Mouse (Mus musculus) lung, embryonic 14.5 days (tissue): ENCODE measurements around the gene D13Ertd608e. TPM values are rescaled to one million over a fixed set of nuclear protein-coding genes. Genes with fewer than 3 reads are reported as not detected.
A peak's percentile ranks its signal among the peaks of the same experiment; 100 is the strongest.
"Not testable (repeated sequence)": the region's sequence is repeated elsewhere in the genome, so short reads cannot be mapped to it uniquely, and the experiment has no call there.

Experiments
- ATAC-seq: fragments of 200-750 bp; cut with Nextera tagmentation; 2 replicates; pipeline ENCODE4 v1.8.0; 2017; ENCODE audit warnings: mild to moderate bottlenecking, moderate TSS enrichment, moderate library complexity; ENCODE audit not compliant: insufficient read depth
- DNase-seq: peaks from one replicate; pipeline ENCODE4 v3.0.0-alpha.2; 2015
- H3K27ac ChIP-seq: fragments of 300-500 bp; sonication (generic); 2 replicates; pipeline ENCODE4 v1.5.1; 2014; ENCODE audit warnings: low read depth, mild to moderate bottlenecking, moderate library complexity
- H3K27me3 ChIP-seq: fragments of 300-500 bp; sonication (generic); 2 replicates; pipeline ENCODE4 v1.6.1; 2014; ENCODE audit warnings: low read length, control low read depth; ENCODE audit not compliant: insufficient read depth
- H3K36me3 ChIP-seq: fragments of 300-500 bp; sonication (generic); 2 replicates; pipeline ENCODE4 v1.6.1; 2014; ENCODE audit warnings: control low read depth; ENCODE audit not compliant: insufficient read depth
- H3K4me1 ChIP-seq: fragments of 300-500 bp; sonication (generic); 2 replicates; pipeline ENCODE4 v1.6.1; 2014; ENCODE audit warnings: antibody characterized with exemption, control low read depth; ENCODE audit not compliant: insufficient read depth
- H3K4me2 ChIP-seq: fragments of 300-500 bp; sonication (generic); 2 replicates; pipeline ENCODE4 v1.6.1; 2014; ENCODE audit warnings: mild to moderate bottlenecking
- H3K4me3 ChIP-seq: fragments of 300-500 bp; sonication (generic); 2 replicates; pipeline ENCODE4 v1.5.1; 2014; ENCODE audit warnings: low read depth, low read length
- H3K9ac ChIP-seq: fragments of 300-500 bp; sonication (generic); 2 replicates; pipeline ENCODE4 v1.6.1; 2014
- H3K9me3 ChIP-seq: fragments of 300-500 bp; sonication (generic); 2 replicates; pipeline ENCODE4 v1.6.1; 2016; ENCODE audit warnings: low read depth, low read length, control low read depth
- CTCF ChIP-seq: IDR thresholded peaks from 2 replicates; pipeline ENCODE4 v1.5.1; 2016; ENCODE audit warnings: antibody characterized with exemption, low read depth
- WGBS: fragments of 180-500 bp; shearing (Covaris S2); extraction: QIAGEN DNeasy Blood & Tissue Kit; methylation state at CpG from one replicate; pipeline ENCODE4 v1.1.7; 2014; 5-methylcytosine and 5-hydroxymethylcytosine counted together
- polyA plus RNA-seq: library from polyadenylated mRNA; unstranded; fragments of >200 nt; fragmentation: Nextera tagmentation; extraction: Ambion mirVana; gene quantifications from 2 replicates; pipeline ENCODE4 v1.2.1, GENCODE M21; 2014

Gene D13Ertd608e
- polyA plus RNA-seq, 1 experiment from 2014 or later = not detected

GRCm38 (mm10) chr13:119808937-119809336 is 26.9 kb upstream of the D13Ertd608e start:
- Histone ChIP-seq H3K4me2 (no peak overlapping the region), H3K9ac (no peak overlapping the region), H3K27ac (no peak overlapping the region), H3K36me3 (no peaks in the 10 kb centered on the region), H3K4me3 (no peak overlapping the region), H3K4me1 (no peaks in the 10 kb centered on the region), H3K27me3 (no peaks in the 10 kb centered on the region), H3K9me3 (no peaks in the 10 kb centered on the region)
- 83% methylated on average over 2 of the region's 2 CpGs for WGBS
- no peak for DNase-seq
- ATAC-seq = no peak
- no peak for TF ChIP-seq CTCF

- 78% methylated on average over 9 of the region's 9 CpGs for WGBS
These were observed 25.8 kb upstream of the D13Ertd608e start for GRCm38 (mm10) chr13:119810031-119810430.

GRCm38 (mm10) chr13:119816798-119817197 is 19.0 kb upstream of the D13Ertd608e start:
- Histone ChIP-seq H3K4me3 (no peak overlapping the region), H3K27me3 (no peaks in the 10 kb centered on the region), H3K9ac (no peak overlapping the region), H3K4me2 (no peak overlapping the region), H3K9me3 (no peaks in the 10 kb centered on the region), H3K4me1 (no peaks in the 10 kb centered on the region), H3K36me3 (no peaks in the 10 kb centered on the region), H3K27ac (no peak overlapping the region)
- TF ChIP-seq CTCF = no peak
- WGBS = 29% methylated on average over 8 of the region's 8 CpGs
- DNase-seq (no peak), ATAC-seq (peak; percentile 69; the same call in 1 of the 2 replicates)

More at GRCm38 (mm10) chr13:119810031-119810430, 25.8 kb upstream of the D13Ertd608e start:
- DNase-seq (no peak), ATAC-seq (no peak)
- no peak overlapping the region for H3K4me2 ChIP-seq
- H3K4me3 ChIP-seq = no peak overlapping the region
- H3K27me3 ChIP-seq = no peaks in the 10 kb centered on the region
- TF ChIP-seq CTCF = no peak
- H3K27ac ChIP-seq = no peak overlapping the region
- no peaks in the 10 kb centered on the region for H3K4me1 ChIP-seq
- H3K36me3 ChIP-seq = no peaks in the 10 kb centered on the region
- no peak overlapping the region for H3K9ac ChIP-seq
- H3K9me3 ChIP-seq = no peaks in the 10 kb centered on the region

GRCm38 (mm10) chr13:119817579-119818206 is 18.1 kb upstream of the D13Ertd608e start:
- H3K4me2 ChIP-seq = no peak overlapping the region
- no peaks in the 10 kb centered on the region for H3K27me3 ChIP-seq
- H3K27ac ChIP-seq = no peak overlapping the region
- TF ChIP-seq CTCF = no peak
- no peak overlapping the region for H3K9ac ChIP-seq
- H3K4me1 ChIP-seq = no peaks in the 10 kb centered on the region
- no peak overlapping the region for H3K4me3 ChIP-seq
- H3K9me3 ChIP-seq = no peaks in the 10 kb centered on the region
- H3K36me3 ChIP-seq = no peaks in the 10 kb centered on the region
- no peak for DNase-seq
- ATAC-seq = no peak
- 21% methylated on average over 2 of the region's 2 CpGs for WGBS

GRCm38 (mm10) chr13:119830116-119830515 is 5.7 kb upstream of the D13Ertd608e start, which contains the start of gene AF067063:
TSS of gene AF067063 (minus strand) at chr13:119830216.
- not testable (repeated sequence) for H3K9me3 ChIP-seq, DNase-seq, H3K4me1 ChIP-seq, H3K27ac ChIP-seq, H3K9ac ChIP-seq, H3K4me3 ChIP-seq, H3K4me2 ChIP-seq, H3K36me3 ChIP-seq, ATAC-seq, H3K27me3 ChIP-seq

- peak; percentile 49 for TF ChIP-seq CTCF
- H3K4me3 ChIP-seq = peak overlapping the region; percentile 6; the same call in 1 of the 2 replicates
- not testable (repeated sequence) for H3K9ac ChIP-seq, H3K36me3 ChIP-seq, H3K27ac ChIP-seq, H3K9me3 ChIP-seq, H3K4me1 ChIP-seq, H3K27me3 ChIP-seq
- WGBS = 10% methylated on average over 22 of the region's 23 CpGs
- peak overlapping the region; percentile 41 for H3K4me2 ChIP-seq
- peak; percentile 50 for DNase-seq
- peak; percentile 78 for ATAC-seq
These were observed 562 bp downstream of the D13Ertd608e start for GRCm38 (mm10) chr13:119836324-119836811.

- not testable (repeated sequence) for H3K4me2 ChIP-seq, H3K36me3 ChIP-seq, ATAC-seq, H3K27me3 ChIP-seq, H3K4me1 ChIP-seq, H3K4me3 ChIP-seq, H3K27ac ChIP-seq, H3K9ac ChIP-seq, H3K9me3 ChIP-seq
- DNase-seq = peak; percentile 40
- peak; percentile 29; the same call in 1 of the 2 replicates for TF ChIP-seq CTCF
- 8% methylated on average over 14 of the region's 23 CpGs for WGBS
These were observed 2.0 kb downstream of the D13Ertd608e start for GRCm38 (mm10) chr13:119837719-119838337.
